In genomic region chr4:134843566-134843965, GRCm38 (mm10) we compare ENCODE assay signal across 30 mouse cellular contexts. TPM values are rescaled to one million over a fixed set of nuclear protein-coding genes. Genes with fewer than 3 reads are reported as not detected.
DNase-seq lines count a peak whose midpoint lies in the region; ATAC-seq lines count a peak whose summit lies in the region.
"Had no signal": no experiment of that assay in that cellular context is flagged by ENCODE, and none has a peak within 500 bp of the region (broad histone marks: within the 10 kb centered on the region; RNA-seq: fewer than 3 reads in every experiment).

No protein-coding gene starts in this region.

- no peaks in the 10 kb centered on the region for H3K9me3 ChIP-seq in kidney, embryonic 14.5 days (ENCODE audit: control insufficient read depth, low read length)
- H3K9me3 ChIP-seq: embryonic facial prominence, embryonic 12.5 days; hindbrain, embryonic 13.5 days; liver, embryonic 15.5 days; megakaryocyte, embryonic 14.5 days; midbrain, embryonic 13.5 days had no signal

- H3K4me3 ChIP-seq in kidney, embryonic 14.5 days (ENCODE audit: low read length): no peak overlapping the region
- H3K4me3 ChIP-seq: embryonic facial prominence, embryonic 12.5 days; hindbrain, embryonic 13.5 days; liver, embryonic 15.5 days; megakaryocyte, embryonic 14.5 days; midbrain, embryonic 13.5 days had no signal

- WGBS in kidney, embryonic 14.5 days: 84% methylated on average over 4 of the region's 4 CpGs

- no peak for ATAC-seq in cerebellum, adult (ENCODE audit: insufficient number of reproducible peaks, low FRiP score, low TSS enrichment)
- no peak for ATAC-seq in kidney, embryonic 14.5 days (ENCODE audit: low FRiP score, low TSS enrichment)
- ATAC-seq: activated CD4-positive, CD25-positive, alpha-beta regulatory T cell, adult 4 months; forebrain, embryonic 14.5 days; intestine, embryonic 16.5 days; midbrain, embryonic 13.5 days had no signal

- no peak overlapping the region for H3K9ac ChIP-seq in kidney, embryonic 14.5 days (ENCODE audit: low read depth, low read length)
- H3K9ac ChIP-seq: embryonic facial prominence, embryonic 12.5 days; hindbrain, embryonic 13.5 days; liver, embryonic 15.5 days; midbrain, embryonic 13.5 days had no signal

- H3K27ac ChIP-seq in kidney, embryonic 14.5 days (ENCODE audit: low read depth, low read length): no peak overlapping the region
- H3K27ac ChIP-seq: embryonic facial prominence, embryonic 12.5 days; hindbrain, embryonic 13.5 days; midbrain, embryonic 13.5 days had no signal

- DNase-seq in adrenal gland, postnatal 10 days: peak; percentile 30
- no peak for DNase-seq in adrenal gland, adult 8-10 months
- DNase-seq in cerebellum, postnatal 25 days: peak; percentile 21 to 33
- DNase-seq in kidney, adult 8-10 months: peak; percentile 85 to 86
- DNase-seq in kidney, postnatal 10 days: peak; percentile 43
- no peak for DNase-seq in thymus, adult 18-20 months
- DNase-seq: adrenal gland, postnatal 25 days; gastrocnemius, postnatal 25 days; heart, postnatal 4 days; liver; lung, postnatal 4 days had no signal

- H3K4me2 ChIP-seq in kidney, embryonic 14.5 days (replicated peaks; ENCODE audit: low read depth, low read length): no peak overlapping the region
- H3K4me2 ChIP-seq: embryonic facial prominence, embryonic 12.5 days; heart, embryonic 11.5 days; hindbrain, embryonic 13.5 days; liver, embryonic 15.5 days; midbrain, embryonic 13.5 days had no signal

- H3K4me1 ChIP-seq in kidney, embryonic 14.5 days (ENCODE audit: control insufficient read depth, insufficient read depth, low read length): 0 out of 2 replicates have a peak, but pooled peaks cover under 1% of the 10 kb centered on the region

- H3K36me3 ChIP-seq in kidney, embryonic 14.5 days (ENCODE audit: control insufficient read depth, insufficient read depth, low read length): no peaks in the 10 kb centered on the region
- H3K36me3 ChIP-seq: embryonic facial prominence, embryonic 12.5 days; hindbrain, embryonic 13.5 days had no signal

- no peaks in the 10 kb centered on the region for H3K27me3 ChIP-seq in kidney, embryonic 14.5 days (ENCODE audit: control insufficient read depth, insufficient read depth, low read length)
- H3K27me3 ChIP-seq: CH12.LX; embryonic facial prominence, embryonic 12.5 days; hindbrain, embryonic 13.5 days; liver, embryonic 15.5 days; megakaryocyte, embryonic 14.5 days; midbrain, embryonic 13.5 days had no signal

RNA-seq across cellular contexts. Expression of gene Maco1, which starts 9.6 kb away (rescaled TPM):
- 10 to 100 TPM; 33.3 to 34.5 TPM for total RNA-seq in adrenal gland, postnatal 10 days (2021)
- 10 to 100 TPM; 36.2 to 51.0 (median 47.8) TPM for total RNA-seq in adrenal gland, adult 8-10 months (2022)
- 40.8 and 43.5 TPM in 2 replicates for polyA plus RNA-seq in kidney, embryonic 14.5 days (2014; fragmentation: Nextera tagmentation; extraction: Ambion mirVana)

RNA-seq across cellular contexts. Expression of gene Rhd, which starts 20.8 kb away (rescaled TPM):
- 1 to 10 TPM; 2.5 to 7.2 TPM for total RNA-seq in adrenal gland, postnatal 10 days (2021)
- total RNA-seq in adrenal gland, adult 8-10 months (2022): 1 to 10 TPM in 1 of 4 experiments, under 1 TPM in 1, not detected in 2; 0.84 to 1.1 TPM
- polyA plus RNA-seq in kidney, embryonic 14.5 days (2014; fragmentation: Nextera tagmentation; extraction: Ambion mirVana): 1.1 and 1.2 TPM in 2 replicates
- total RNA-seq: gastrocnemius, adult 18-20 months; gastrocnemius, postnatal 25 days; layer of hippocampus, adult 18-20 months; layer of hippocampus, postnatal 10 days; left cerebral cortex, adult 18-20 months; left cerebral cortex, postnatal 14 days; monocyte, adult 5-6 weeks had no signal
- polyA plus RNA-seq: small intestine, adult 2 months had no signal

Comparison
In these comparisons a context has a peak if more than half of its experiments do, and no peak if none do; other contexts are left out.
1. DNase-seq: peak in adrenal gland, postnatal 10 days (single experiment), cerebellum, postnatal 25 days (2 of 2), kidney, adult 8-10 months (2 of 2) and kidney, postnatal 10 days (single experiment); none in adrenal gland, adult 8-10 months (single experiment) and thymus, adult 18-20 months (0 of 2).